Mouse (Mus musculus) hindbrain, embryonic 13.5 days (tissue): Measurements from ENCODE around the gene Lad1. TPM values are rescaled to one million over a fixed set of nuclear protein-coding genes. Genes with fewer than 3 reads are reported as not detected.

Experiments
- ATAC-seq: fragments of 200-750 bp; cut with Nextera tagmentation; 2 replicates; pipeline ENCODE4 v1.8.0; 2017; ENCODE audit warnings: moderate TSS enrichment; ENCODE audit not compliant: low FRiP score
- H3K27ac ChIP-seq: fragments of 300-500 bp; sonication (generic); 2 replicates; pipeline ENCODE4 v1.5.1; 2015; ENCODE audit warnings: inconsistent platforms, mild to moderate bottlenecking, moderate library complexity
- H3K27me3 ChIP-seq: fragments of 300-500 bp; sonication (generic); 2 replicates; pipeline ENCODE4 v1.6.1; 2015; ENCODE audit warnings: mild to moderate bottlenecking, inconsistent platforms
- H3K36me3 ChIP-seq: fragments of 300-500 bp; sonication (generic); 2 replicates; pipeline ENCODE4 v1.6.1; 2015; ENCODE audit warnings: mild to moderate bottlenecking, inconsistent platforms
- H3K4me1 ChIP-seq: fragments of 300-500 bp; sonication (generic); replicated peaks from 2 replicates; pipeline ENCODE4 v1.6.1; 2015; ENCODE audit warnings: inconsistent platforms
- H3K4me2 ChIP-seq: fragments of 300-500 bp; sonication (generic); 2 replicates; pipeline ENCODE4 v1.6.1; 2015; ENCODE audit warnings: inconsistent platforms, mild to moderate bottlenecking, moderate library complexity
- H3K4me3 ChIP-seq: fragments of 300-500 bp; sonication (generic); 2 replicates; pipeline ENCODE4 v1.5.1; 2015; ENCODE audit warnings: mild to moderate bottlenecking, inconsistent platforms
- H3K9ac ChIP-seq: fragments of 300-500 bp; sonication (generic); 2 replicates; pipeline ENCODE4 v1.6.1; 2015; ENCODE audit warnings: mild to moderate bottlenecking, inconsistent platforms
- H3K9me3 ChIP-seq: fragments of 300-500 bp; sonication (generic); 2 replicates; pipeline ENCODE4 v1.6.1; 2016; ENCODE audit warnings: inconsistent platforms
- WGBS: fragments of 180-500 bp; shearing (Covaris S2); methylation state at CpG from one replicate; pipeline ENCODE4 v1.1.7; 2015; 5-methylcytosine and 5-hydroxymethylcytosine counted together
- polyA plus RNA-seq: library from polyadenylated mRNA; unstranded; fragments of >200 nt; fragmentation: Nextera tagmentation; extraction: Ambion mirVana; gene quantifications from 2 replicates; pipeline ENCODE4 v1.2.1, GENCODE M21; 2015

Lad1 gene
- polyA plus RNA-seq, 1 experiment from 2014 or later, result 0.65 TPM

DNA sequence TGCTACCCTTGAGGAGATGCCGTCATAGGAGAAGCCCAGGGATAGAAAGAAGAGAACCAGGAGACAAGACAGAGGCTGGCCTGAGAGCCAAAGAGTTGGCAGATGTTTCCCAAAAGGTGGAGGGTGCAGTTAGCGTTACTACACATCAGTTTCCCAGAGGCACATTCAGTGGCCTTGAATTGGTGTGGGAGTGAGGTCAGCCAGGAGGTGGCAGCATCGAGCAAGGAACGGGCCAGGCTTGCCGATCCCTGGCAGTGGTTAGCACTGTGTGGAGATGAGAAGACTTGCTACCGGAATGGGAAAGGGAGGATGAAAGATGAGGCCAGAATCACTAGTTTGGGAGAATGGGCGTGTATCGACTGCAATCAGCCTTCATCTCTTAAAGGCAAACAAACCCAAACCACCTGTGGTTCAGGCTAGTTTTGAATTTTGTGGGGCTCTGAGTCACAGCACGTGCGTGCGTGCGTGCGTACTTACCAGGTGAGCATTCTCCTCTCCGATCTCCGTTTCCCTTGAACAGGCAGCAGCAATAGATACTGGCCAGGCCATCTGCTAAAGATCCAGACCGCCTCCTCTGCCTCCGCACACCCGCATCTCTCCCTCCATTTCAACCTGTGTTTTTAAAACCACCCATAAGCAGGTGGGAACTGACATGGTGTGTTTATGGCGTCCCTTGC, 47.3 kb downstream of the Lad1 start:
- no peaks in the 10 kb centered on the region for H3K9me3 ChIP-seq
- H3K4me3 ChIP-seq, result no peak overlapping the region
- ATAC-seq, result peak; percentile 84
- no peak overlapping the region for H3K27ac ChIP-seq
- H3K36me3 ChIP-seq, result no peaks in the 10 kb centered on the region
- no peak overlapping the region for H3K4me2 ChIP-seq
- no peak overlapping the region for H3K9ac ChIP-seq
- 54% methylated on average over 19 of the region's 19 CpGs for WGBS
- H3K4me1 ChIP-seq, result no peaks in the 10 kb centered on the region
- H3K27me3 ChIP-seq, result 0 out of 2 replicates have a peak, but pooled peaks cover 6% of the 10 kb centered on the region

DNA sequence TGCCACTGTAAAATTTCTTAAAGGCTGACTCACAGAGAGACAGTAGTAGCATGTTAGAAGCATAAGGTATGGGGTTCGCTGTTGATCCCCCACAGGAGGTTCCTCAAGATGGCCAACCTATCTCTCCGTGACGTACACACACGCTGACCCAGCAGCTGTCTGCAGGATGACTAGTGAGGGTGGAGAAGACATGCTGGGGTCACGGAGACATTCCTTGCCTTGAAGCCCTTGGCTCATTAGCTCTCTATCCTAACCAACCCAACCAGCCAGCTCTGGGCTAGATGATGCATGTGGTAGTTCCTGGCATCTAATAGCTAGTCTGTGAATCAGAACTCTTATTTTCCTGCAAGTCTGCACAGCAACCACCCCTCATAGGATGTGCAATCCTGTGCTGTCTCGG, 50.2 kb downstream of the Lad1 start:
- no peak overlapping the region for H3K4me2 ChIP-seq
- H3K4me1 ChIP-seq, result no peaks in the 10 kb centered on the region
- H3K9me3 ChIP-seq, result no peaks in the 10 kb centered on the region
- no peak overlapping the region for H3K27ac ChIP-seq
- no peak overlapping the region for H3K9ac ChIP-seq
- ATAC-seq, result no peak
- no peaks in the 10 kb centered on the region for H3K36me3 ChIP-seq
- 0 out of 2 replicates have a peak, but pooled peaks cover 6% of the 10 kb centered on the region for H3K27me3 ChIP-seq
- WGBS, result 89% methylated on average over 6 of the region's 6 CpGs
- H3K4me3 ChIP-seq, result no peak overlapping the region

GRCm38 (mm10) chr1:135872991-135873390, 54.6 kb downstream of the Lad1 start:
- 87% methylated on average over 4 of the region's 4 CpGs for WGBS
- H3K27me3 ChIP-seq, result no peaks in the 10 kb centered on the region
- H3K4me2 ChIP-seq, result no peak overlapping the region
- no peak overlapping the region for H3K9ac ChIP-seq
- no peak overlapping the region for H3K27ac ChIP-seq
- no peak overlapping the region for H3K4me3 ChIP-seq
- H3K9me3 ChIP-seq, result no peaks in the 10 kb centered on the region
- H3K36me3 ChIP-seq, result no peaks in the 10 kb centered on the region
- no peaks in the 10 kb centered on the region for H3K4me1 ChIP-seq
- no peak for ATAC-seq

GRCm38 (mm10) chr1:135877248-135877647, 58.9 kb downstream of the Lad1 start:
- Histone ChIP-seq H3K9me3 (no peaks in the 10 kb centered on the region), H3K4me3 (no peak overlapping the region), H3K36me3 (no peaks in the 10 kb centered on the region), H3K4me2 (no peak overlapping the region), H3K27ac (no peak overlapping the region), H3K4me1 (no peaks in the 10 kb centered on the region), H3K9ac (no peak overlapping the region), H3K27me3 (no peaks in the 10 kb centered on the region)
- 85% methylated on average over 2 of the region's 2 CpGs for WGBS
- ATAC-seq, result no peak

- Histone ChIP-seq H3K4me2 (no peak overlapping the region), H3K27me3 (no peaks in the 10 kb centered on the region), H3K27ac (no peak overlapping the region), H3K9ac (no peak overlapping the region), H3K36me3 (no peaks in the 10 kb centered on the region), H3K9me3 (no peaks in the 10 kb centered on the region), H3K4me3 (no peak overlapping the region), H3K4me1 (no peaks in the 10 kb centered on the region)
- ATAC-seq, result no peak
- 76% methylated on average over 10 of the region's 10 CpGs for WGBS
Measured at GRCm38 (mm10) chr1:135882385-135883109, 64.1 kb downstream of the Lad1 start.

Other genes starting within 250 kb of the Lad1 start
- 42.3 and 42.6 TPM in 2 replicates for gene Nav1, start 211.3 kb upstream of the Lad1 start, polyA plus RNA-seq
- 22.9 and 25.3 TPM in 2 replicates for gene Csrp1, start 98.5 kb upstream of the Lad1 start, polyA plus RNA-seq
- 19.6 and 20.6 TPM in 2 replicates for gene Phlda3, start 52.5 kb upstream of the Lad1 start, polyA plus RNA-seq
- 5.6 and 6.0 TPM in 2 replicates for gene Tnni1, start 39.2 kb upstream of the Lad1 start, polyA plus RNA-seq
- 12.1 and 16.2 TPM in 2 replicates for gene Tnnt2, start 17.8 kb downstream of the Lad1 start, polyA plus RNA-seq
- not detected in 2 replicates for gene Pkp1, start 100.6 kb downstream of the Lad1 start, polyA plus RNA-seq
- not detected in 2 replicates for gene Igfn1, start 187.7 kb downstream of the Lad1 start, polyA plus RNA-seq
- 149 and 153 TPM in 2 replicates for gene Tmem9, start 189.6 kb downstream of the Lad1 start, polyA plus RNA-seq
- gene Ascl5, start 232.2 kb downstream of the Lad1 start, polyA plus RNA-seq, result not detected in 2 replicates
- 0.10 and 0.29 TPM in 2 replicates for gene Cacna1s, start 234.2 kb downstream of the Lad1 start, polyA plus RNA-seq